8 mouse cellular contexts compared by ENCODE assay signal in genomic region chr12:69682065-69682787, GRCm38 (mm10). TPM values are rescaled to one million over a fixed set of nuclear protein-coding genes. Genes with fewer than 3 reads are reported as not detected.
A peak's percentile ranks its signal among the peaks of the same experiment; 100 is the strongest.
DNase-seq lines count a peak whose midpoint lies in the region; ATAC-seq and TF ChIP-seq lines count a peak whose summit lies in the region.

No protein-coding gene starts in this region.

- no peaks in the 10 kb centered on the region for H3K36me3 ChIP-seq in embryonic facial prominence, embryonic 11.5 days (replicated peaks; ENCODE audit: control insufficient read depth, insufficient read depth, low read depth, low read length)
- no peaks in the 10 kb centered on the region for H3K36me3 ChIP-seq in limb, embryonic 13.5 days
- H3K36me3 ChIP-seq in midbrain, embryonic 15.5 days (replicated peaks) = no peaks in the 10 kb centered on the region
- H3K36me3 ChIP-seq in spleen, adult 2 months (ENCODE audit: control insufficient read depth, insufficient read depth, low read length) = no peaks in the 10 kb centered on the region

- under 1% methylated on average over 36 of the region's 54 CpGs for WGBS in embryonic facial prominence, embryonic 11.5 days
- WGBS in limb, embryonic 13.5 days = under 1% methylated on average over 52 of the region's 54 CpGs
- under 1% methylated on average over 41 of the region's 54 CpGs for WGBS in midbrain, embryonic 15.5 days
- under 1% methylated on average over 50 of the region's 54 CpGs for WGBS in spleen, adult 2 months

- H3K4me1 ChIP-seq in embryonic facial prominence, embryonic 11.5 days (ENCODE audit: control insufficient read depth, insufficient read depth, low read length) = no peaks in the 10 kb centered on the region
- H3K4me1 ChIP-seq in limb, embryonic 13.5 days = peaks cover 23% of the 10 kb centered on the region
- H3K4me1 ChIP-seq in midbrain, embryonic 15.5 days = peaks cover 18% of the 10 kb centered on the region
- H3K4me1 ChIP-seq in spleen, adult 2 months (ENCODE audit: control insufficient read depth, insufficient read depth, insufficient read length) = peaks cover 4% of the 10 kb centered on the region; the same call in 1 of the 2 replicates

- peak overlapping the region; percentile 94 for H3K4me3 ChIP-seq in embryonic facial prominence, embryonic 11.5 days (ENCODE audit: low read depth, low read length)
- peak overlapping the region; percentile 95 for H3K4me3 ChIP-seq in limb, embryonic 13.5 days
- peak overlapping the region; percentile 97 for H3K4me3 ChIP-seq in midbrain, embryonic 15.5 days
- peak overlapping the region; percentile 73 for H3K4me3 ChIP-seq in spleen, adult 2 months (ENCODE audit: extremely low read depth, insufficient read depth, insufficient read length)

- H3K27ac ChIP-seq in embryonic facial prominence, embryonic 11.5 days (replicated peaks; ENCODE audit: low read depth, low read length) = peak overlapping the region; percentile 91
- peak overlapping the region; percentile 95 for H3K27ac ChIP-seq in limb, embryonic 13.5 days
- H3K27ac ChIP-seq in midbrain, embryonic 15.5 days = peak overlapping the region; percentile 96
- H3K27ac ChIP-seq in spleen, adult 2 months (ENCODE audit: insufficient read depth, low read length) = peak overlapping the region; percentile 88

- peak; percentile 77 for DNase-seq in 3T3-L1 (ENCODE audit: low read depth, low spot score)
- DNase-seq in adrenal gland, postnatal 25 days = peak; percentile 91
- peak; percentile 88 for DNase-seq in embryonic facial prominence, embryonic 11.5 days (ENCODE audit: low spot score)
- peak; percentile 99 for DNase-seq in heart, adult 11 months
- peak; percentile 84 for DNase-seq in kidney, adult 18-20 months
- DNase-seq in spleen, adult 2 months (ENCODE audit: low read depth in 1 of 2, low spot score in 2 of 2) = peak in 1 of 2 experiments; percentile 69

- H3K27me3 ChIP-seq in embryonic facial prominence, embryonic 11.5 days (ENCODE audit: control insufficient read depth, insufficient read depth, low read length) = no peaks in the 10 kb centered on the region
- no peaks in the 10 kb centered on the region for H3K27me3 ChIP-seq in limb, embryonic 13.5 days
- no peaks in the 10 kb centered on the region for H3K27me3 ChIP-seq in midbrain, embryonic 15.5 days (replicated peaks)
- no peaks in the 10 kb centered on the region for H3K27me3 ChIP-seq in spleen, adult 2 months (ENCODE audit: control insufficient read depth, insufficient read depth, low read length)

- TF ChIP-seq POLR2A in spleen, adult 2 months (IDR thresholded peaks at IDR 0.05; ENCODE audit: low read depth, low read length) = no peak

- ATAC-seq in embryonic facial prominence, embryonic 11.5 days (replicated peaks; ENCODE audit: insufficient number of reproducible peaks, low FRiP score, low TSS enrichment, low read depth) = peak; percentile 88
- ATAC-seq in limb, embryonic 13.5 days (ENCODE audit: low FRiP score, low read depth) = peak; percentile 82
- peak; percentile 89 for ATAC-seq in midbrain, embryonic 15.5 days (replicated peaks)

- peak overlapping the region; percentile 98 for H3K9ac ChIP-seq in embryonic facial prominence, embryonic 11.5 days (replicated peaks; ENCODE audit: low read length)
- peak overlapping the region; percentile 99 for H3K9ac ChIP-seq in limb, embryonic 13.5 days
- peak overlapping the region; percentile 95 for H3K9ac ChIP-seq in midbrain, embryonic 15.5 days

- peak overlapping the region; percentile 71 for H3K4me2 ChIP-seq in embryonic facial prominence, embryonic 11.5 days (ENCODE audit: low read depth, low read length)
- H3K4me2 ChIP-seq in limb, embryonic 13.5 days (replicated peaks) = peak overlapping the region; percentile 79
- H3K4me2 ChIP-seq in midbrain, embryonic 15.5 days = peak overlapping the region; percentile 67

- TF ChIP-seq CTCF in spleen, adult 2 months (IDR thresholded peaks at IDR 0.05; ENCODE audit: extremely low read depth, insufficient read depth, insufficient read length, insufficient replicate concordance) = no peak

- no peaks in the 10 kb centered on the region for H3K9me3 ChIP-seq in embryonic facial prominence, embryonic 11.5 days (replicated peaks; ENCODE audit: control insufficient read depth, low read length)
- no peaks in the 10 kb centered on the region for H3K9me3 ChIP-seq in limb, embryonic 13.5 days
- H3K9me3 ChIP-seq in midbrain, embryonic 15.5 days = no peaks in the 10 kb centered on the region

RNA-seq across cellular contexts. Expression of gene Sos2, which starts 0.6 kb away (rescaled TPM):
- total RNA-seq in adrenal gland, postnatal 25 days (2021) = 51.2 and 51.4 TPM in 2 replicates
- 11.3 and 13.1 TPM in 2 replicates for polyA plus RNA-seq in embryonic facial prominence, embryonic 11.5 days (2014; fragmentation: Nextera tagmentation; extraction: Ambion mirVana)
- 11.3 and 12.6 TPM in 2 replicates for polyA plus RNA-seq in limb, embryonic 13.5 days (2015; fragmentation: Nextera tagmentation; extraction: Ambion mirVana)
- polyA plus RNA-seq in midbrain, embryonic 15.5 days (2015; fragmentation: Nextera tagmentation; extraction: Ambion mirVana) = 13.0 and 13.2 TPM in 2 replicates
- polyA plus RNA-seq in spleen, adult 2 months (2012; rRNA removed) = 8.7 and 9.3 TPM in 2 replicates

RNA-seq across cellular contexts. Expression of gene L2hgdh, which starts 42.4 kb away (rescaled TPM):
- total RNA-seq in adrenal gland, postnatal 25 days (2021) = 17.0 and 24.9 TPM in 2 replicates
- 17.3 and 18.6 TPM in 2 replicates for polyA plus RNA-seq in embryonic facial prominence, embryonic 11.5 days (2014; fragmentation: Nextera tagmentation; extraction: Ambion mirVana)
- 17.8 and 20.1 TPM in 2 replicates for polyA plus RNA-seq in limb, embryonic 13.5 days (2015; fragmentation: Nextera tagmentation; extraction: Ambion mirVana)
- polyA plus RNA-seq in midbrain, embryonic 15.5 days (2015; fragmentation: Nextera tagmentation; extraction: Ambion mirVana) = 14.3 and 14.5 TPM in 2 replicates
- 1.4 and 1.9 TPM in 2 replicates for polyA plus RNA-seq in spleen, adult 2 months (2012; rRNA removed)

RNA-seq across cellular contexts. Expression of gene Atp5s, which starts 42.5 kb away (rescaled TPM):
- 14.4 and 15.6 TPM in 2 replicates for total RNA-seq in adrenal gland, postnatal 25 days (2021)
- 23.3 and 24.1 TPM in 2 replicates for polyA plus RNA-seq in embryonic facial prominence, embryonic 11.5 days (2014; fragmentation: Nextera tagmentation; extraction: Ambion mirVana)
- 30.5 and 37.3 TPM in 2 replicates for polyA plus RNA-seq in limb, embryonic 13.5 days (2015; fragmentation: Nextera tagmentation; extraction: Ambion mirVana)
- polyA plus RNA-seq in midbrain, embryonic 15.5 days (2015; fragmentation: Nextera tagmentation; extraction: Ambion mirVana) = 33.0 and 33.3 TPM in 2 replicates
- polyA plus RNA-seq in spleen, adult 2 months (2012; rRNA removed) = 7.9 and 10.5 TPM in 2 replicates
